Mouse (Mus musculus): ENCODE measurements around the gene Fbf1. TPM values are rescaled to one million over a fixed set of nuclear protein-coding genes. Genes with fewer than 3 reads are reported as not detected.

The Fbf1 gene
- 10 to 100 TPM; 80.9 to 95.6 TPM for total RNA-seq (2021)

- peak; percentile 96 to 97 for DNase-seq
Observed at GRCm38 (mm10) chr11:116167884-116168439, at the start of gene Fbf1. Gene Fbf1, minus strand, starts transcription at chr11:116168166.

DNA sequence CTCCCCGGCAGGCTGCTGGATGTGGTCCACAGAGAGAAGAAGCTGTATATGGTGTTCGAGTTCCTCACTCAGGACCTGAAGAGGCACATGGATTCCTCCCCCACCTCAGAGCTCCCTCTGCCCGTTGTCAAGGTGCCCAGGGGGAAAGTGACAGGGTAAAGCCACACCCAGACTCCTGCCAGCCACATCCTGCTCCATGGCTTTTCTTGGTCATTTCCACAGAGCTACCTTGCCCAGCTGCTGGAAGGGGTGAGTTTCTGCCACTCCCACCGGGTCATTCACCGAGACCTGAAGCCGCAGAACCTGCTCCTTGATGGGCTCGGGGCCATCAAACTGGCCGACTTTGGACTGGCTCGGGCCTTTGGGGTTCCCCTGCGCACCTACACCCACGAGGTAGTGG, 48.6 kb upstream of the Fbf1 start:
- DNase-seq = no peak

DNA sequence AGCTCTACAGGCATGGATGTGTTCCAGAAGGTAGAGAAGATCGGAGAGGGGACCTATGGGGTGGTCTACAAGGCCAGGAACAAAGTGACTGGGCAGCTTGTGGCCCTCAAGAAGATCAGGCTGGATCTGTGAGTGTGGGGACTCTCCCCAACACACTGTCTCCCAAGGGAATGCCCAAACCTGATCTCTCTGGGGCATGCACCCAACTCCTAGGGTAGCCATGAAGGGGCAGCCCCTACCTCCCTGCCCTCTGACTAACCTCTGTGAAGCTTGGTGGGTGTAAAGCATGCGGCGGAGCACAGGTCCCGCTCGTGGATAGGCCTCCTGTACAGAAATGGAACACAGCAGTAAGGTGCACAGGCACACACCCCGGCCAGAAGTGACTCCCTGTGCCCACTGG, 48.0 kb upstream of the Fbf1 start:
- no peak for DNase-seq

DNA sequence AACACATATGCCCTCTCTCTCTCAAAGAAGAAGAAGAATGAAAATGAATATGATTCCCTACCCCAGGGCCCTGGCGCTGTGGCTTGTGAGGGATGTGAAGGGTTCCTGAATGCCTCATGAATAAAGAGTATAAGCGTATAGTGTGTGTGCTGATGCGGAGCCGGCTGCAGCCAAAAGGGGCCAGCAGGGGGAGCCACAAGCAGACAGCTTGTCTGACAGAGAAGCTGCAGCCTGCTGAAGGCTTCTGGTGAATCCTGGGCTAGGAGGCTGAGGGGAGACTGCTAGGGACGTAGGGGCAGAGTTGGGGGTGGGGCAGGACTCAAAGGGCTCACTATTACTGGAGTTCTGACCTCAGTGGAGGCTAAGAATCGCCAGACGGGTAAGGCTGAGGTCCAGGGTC, 47.2 kb upstream of the Fbf1 start:
- DNase-seq = no peak

GRCm38 (mm10) chr11:116213877-116214510, 46.0 kb upstream of the Fbf1 start:
- DNase-seq = no peak

GRCm38 (mm10) chr11:116212847-116213246, 44.9 kb upstream of the Fbf1 start:
- DNase-seq = no peak

DNA sequence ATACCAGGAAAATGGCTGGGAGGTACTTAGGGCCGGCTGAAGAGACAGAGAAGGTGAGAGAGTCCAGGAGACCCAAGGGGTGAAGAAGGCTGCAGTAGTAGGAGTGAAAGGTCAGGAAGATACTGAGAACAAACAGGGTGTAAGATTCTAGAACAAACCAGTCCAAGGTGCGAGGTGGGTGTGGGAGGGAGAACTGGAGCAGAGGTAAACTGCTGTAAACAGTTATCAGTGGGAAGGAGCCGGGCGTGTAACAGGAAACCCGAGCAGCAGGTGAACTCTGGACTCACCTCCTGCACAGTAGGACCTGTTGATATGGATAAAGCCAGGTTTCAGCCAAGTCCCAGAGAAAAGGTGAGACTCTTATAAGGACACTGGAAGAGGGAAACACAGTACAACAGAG, 42.7 kb upstream of the Fbf1 start:
- no peak for DNase-seq

DNA sequence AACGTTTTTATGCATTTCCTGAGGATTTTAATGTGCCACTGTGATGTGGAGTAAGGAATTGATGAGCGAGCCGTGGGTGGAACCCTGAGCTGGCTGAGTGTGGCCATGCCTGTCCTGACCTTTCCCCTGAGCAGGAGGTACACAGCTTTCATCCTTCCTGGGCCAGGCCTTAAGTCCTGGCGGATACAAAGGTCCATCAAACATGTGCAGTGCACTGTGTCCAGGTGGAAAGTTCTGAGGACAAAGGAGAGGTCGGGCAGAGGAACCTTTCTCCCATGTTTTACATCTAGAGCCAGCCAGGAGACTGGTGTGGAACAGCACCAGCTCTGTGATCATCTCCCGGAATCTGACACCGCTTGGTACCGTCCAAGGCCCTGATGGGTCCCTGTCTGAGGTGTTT, 41.3 kb upstream of the Fbf1 start:
- no peak for DNase-seq

DNA sequence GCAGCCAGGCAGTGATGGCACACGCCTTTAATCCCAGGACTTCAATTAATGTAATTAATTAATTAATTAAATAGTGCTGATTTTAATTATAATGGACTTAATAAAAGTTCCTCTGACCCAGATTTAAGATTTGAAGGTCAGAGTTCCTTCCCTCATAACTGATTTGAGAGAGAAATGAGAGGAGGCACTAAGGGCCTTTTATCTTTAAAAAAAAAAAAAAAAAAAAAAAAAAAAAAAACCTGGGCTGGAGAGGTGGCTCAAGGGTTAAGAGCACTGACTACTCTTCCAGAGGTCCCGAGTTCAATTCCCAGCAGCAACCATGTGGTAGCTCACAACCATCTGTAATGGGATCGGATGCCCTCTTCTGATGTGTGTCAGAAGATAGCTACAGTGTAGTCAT, 40.7 kb upstream of the Fbf1 start:
- DNase-seq = no peak

GRCm38 (mm10) chr11:116206678-116207077, 38.7 kb upstream of the Fbf1 start:
- DNase-seq = no peak

GRCm38 (mm10) chr11:116203150-116203549, 35.2 kb upstream of the Fbf1 start:
- no peak for DNase-seq

DNA sequence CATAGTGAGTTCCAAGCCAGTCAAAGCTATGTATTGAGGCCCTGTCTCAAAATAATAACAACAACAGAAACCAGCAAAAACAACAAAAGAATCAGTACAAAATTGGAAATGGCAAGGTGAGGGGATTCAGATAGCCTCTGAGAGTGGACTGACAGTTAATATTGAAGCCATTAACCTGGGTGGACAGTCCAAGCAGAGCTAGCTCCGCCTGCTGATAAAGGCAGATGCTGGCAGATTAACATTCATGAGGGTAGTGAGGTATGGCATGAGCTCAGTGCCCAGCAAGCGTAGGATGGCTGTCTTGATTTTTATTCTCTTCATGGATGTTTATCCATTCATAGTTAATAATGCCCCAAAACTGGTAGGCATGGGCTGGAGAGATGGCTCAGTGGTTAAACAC, 33.2 kb upstream of the Fbf1 start:
- no peak for DNase-seq

DNA sequence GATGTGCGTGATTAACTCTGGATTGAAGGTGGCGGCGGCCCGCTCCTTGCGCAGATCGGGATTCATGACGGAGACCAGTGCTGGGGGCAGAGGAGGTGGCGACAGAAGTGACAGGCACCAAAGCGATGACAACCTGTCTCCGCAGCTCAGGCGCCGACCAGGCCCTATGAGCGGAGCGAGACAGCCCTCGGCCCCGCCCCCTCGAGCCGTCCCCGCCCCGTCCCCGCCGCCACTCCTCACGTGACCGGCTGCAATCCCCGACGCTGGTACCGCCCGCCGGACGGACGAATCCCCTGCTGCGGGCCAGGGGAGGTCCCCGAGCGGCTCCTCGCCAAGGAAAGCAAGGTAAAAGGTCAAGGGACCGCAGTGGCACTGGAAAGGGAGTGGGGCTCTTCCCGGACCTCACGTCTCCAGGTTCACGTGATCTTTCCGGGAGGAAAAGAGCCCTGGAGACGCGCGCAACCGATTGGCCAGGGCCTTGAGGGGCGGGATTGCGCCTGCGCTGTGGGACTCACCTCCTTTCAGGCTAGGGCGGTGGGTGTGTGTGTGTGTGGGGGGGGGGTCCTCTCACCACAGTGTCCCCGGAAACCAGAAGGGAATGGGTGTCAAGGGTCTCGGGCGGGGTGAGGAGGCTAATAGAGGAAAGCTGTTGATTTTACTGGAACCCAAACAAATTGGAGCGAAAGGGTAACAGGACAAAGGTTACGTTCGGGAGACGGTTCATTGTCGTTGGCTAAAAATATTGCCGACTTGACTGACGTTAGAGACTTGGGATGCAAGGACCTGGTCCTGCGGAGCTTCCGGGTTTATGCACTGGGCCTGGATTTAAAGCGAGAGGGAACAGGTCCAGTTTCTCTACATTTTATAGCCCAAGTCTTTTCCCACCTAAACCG, 30.9 kb upstream of the Fbf1 start, which contains the start of the genes Ten1 and Acox1:
Gene Ten1, plus strand, starts transcription at position 217 of the 893 bp plus-strand sequence.
Gene Acox1, minus strand, starts transcription at position 407 of the 893 bp plus-strand sequence.
- DNase-seq = peak; percentile 96

DNA sequence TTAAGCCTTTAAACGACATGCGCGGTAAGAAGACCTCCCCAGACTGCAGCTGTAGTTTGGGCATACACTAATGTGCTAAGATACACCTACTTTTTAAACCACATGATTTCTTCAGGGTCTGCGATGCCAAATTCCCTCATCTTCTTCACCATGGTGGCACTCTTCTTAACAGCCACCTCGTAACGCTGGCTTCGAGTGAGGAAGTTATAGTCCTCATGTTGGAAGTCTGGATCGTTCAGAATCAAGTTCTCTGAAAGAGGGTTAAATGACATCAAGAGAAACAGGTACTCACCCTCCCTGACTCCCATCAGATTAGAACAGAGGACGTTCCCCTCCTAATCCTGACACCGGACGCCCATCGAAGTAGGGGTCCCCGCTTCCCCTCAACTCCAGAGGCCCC, 30.2 kb upstream of the Fbf1 start:
- DNase-seq = no peak

GRCm38 (mm10) chr11:116197584-116197906, 29.6 kb upstream of the Fbf1 start:
- DNase-seq = no peak

GRCm38 (mm10) chr11:116196866-116197583, 29.1 kb upstream of the Fbf1 start:
- DNase-seq = no peak

DNA sequence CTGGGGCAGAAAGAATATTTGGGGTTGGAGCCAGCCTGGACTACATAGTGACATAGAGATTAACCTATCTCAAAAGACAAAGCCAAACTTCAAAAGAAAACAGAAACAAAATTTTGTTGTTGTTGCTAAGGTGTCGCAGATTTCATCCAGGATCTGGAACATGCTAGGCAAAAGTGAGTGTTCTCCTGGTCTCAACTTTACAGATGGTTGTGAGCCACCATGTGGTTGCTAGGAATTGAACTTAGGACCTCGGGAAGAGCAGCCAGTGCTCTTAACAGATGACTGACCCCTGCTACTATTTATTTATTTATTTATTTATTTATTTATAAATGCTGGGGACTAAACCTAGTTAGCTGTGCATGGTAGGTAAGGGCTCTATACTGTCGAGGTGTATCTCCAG, 28.4 kb upstream of the Fbf1 start:
- DNase-seq = no peak

GRCm38 (mm10) chr11:116195252-116195651, 27.3 kb upstream of the Fbf1 start:
- no peak for DNase-seq

- no peak for DNase-seq
Observed at GRCm38 (mm10) chr11:116194619-116195018, 26.7 kb upstream of the Fbf1 start.

DNA sequence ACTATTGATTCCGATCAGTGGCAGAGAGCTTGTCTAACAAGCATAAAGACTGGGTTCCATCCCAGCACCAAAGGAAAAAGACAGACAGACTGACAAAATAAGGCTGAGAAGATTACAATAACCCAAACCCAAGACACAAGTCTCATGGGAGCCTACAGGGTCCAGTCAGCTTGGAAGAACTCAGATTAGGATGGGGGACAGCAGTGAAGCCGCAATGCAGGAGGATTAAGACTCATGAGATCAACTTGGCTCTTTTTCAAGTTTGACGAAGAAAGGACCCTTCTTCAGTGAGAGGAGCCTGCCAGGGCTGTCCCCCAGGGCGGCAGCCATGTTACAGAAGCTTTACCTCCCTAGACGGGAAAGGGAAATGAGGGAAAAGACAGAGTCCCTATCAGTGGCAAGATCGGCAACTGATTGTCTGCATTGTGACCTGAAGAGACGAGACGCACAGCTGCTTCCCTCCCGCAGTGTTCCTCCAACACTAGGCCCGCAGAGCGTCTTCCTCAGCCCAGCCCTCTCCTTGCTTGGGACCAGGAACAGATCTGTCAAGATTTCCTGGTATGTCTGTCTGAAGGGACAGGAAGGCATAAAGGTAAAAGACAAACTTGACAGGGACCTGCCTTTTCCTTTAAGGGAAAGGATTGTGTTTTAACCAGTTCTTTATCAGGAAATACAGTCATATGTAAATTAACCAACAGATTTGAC, 19.4 kb upstream of the Fbf1 start:
- no peak for DNase-seq

DNA sequence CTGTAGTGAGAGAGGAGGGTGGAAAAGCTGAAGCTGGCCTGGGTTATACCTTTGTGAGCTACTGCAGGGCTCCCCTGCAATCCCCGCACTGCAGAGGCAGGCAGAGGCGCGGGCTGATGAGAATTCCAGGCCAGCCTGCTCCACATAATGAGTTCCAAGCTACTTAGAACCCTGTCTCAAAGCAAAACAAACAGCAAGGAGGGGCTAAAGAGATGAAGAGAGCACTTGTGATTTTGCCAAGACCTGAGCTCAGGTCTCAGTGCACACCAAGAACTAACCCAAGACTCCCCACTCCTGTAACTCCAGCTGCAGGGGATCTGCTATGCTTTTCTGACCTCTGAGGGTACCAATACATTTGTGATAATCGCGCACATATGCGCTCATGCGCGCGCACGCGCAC, 18.4 kb upstream of the Fbf1 start:
- DNase-seq = no peak

GRCm38 (mm10) chr11:116185836-116186235, 17.9 kb upstream of the Fbf1 start:
- DNase-seq = no peak
